Mouse (Mus musculus) embryonic facial prominence, embryonic 14.5 days (tissue): Measurements from ENCODE around the gene Polr2e. TPM values are rescaled to one million over a fixed set of nuclear protein-coding genes. Genes with fewer than 3 reads are reported as not detected.

Source experiments
- ATAC-seq: fragments of 200-750 bp; cut with Nextera tagmentation; 2 replicates; pipeline ENCODE4 v1.8.0; 2017; ENCODE audit warnings: low read depth, moderate number of reproducible peaks, moderate TSS enrichment
- DNase-seq: peaks from one replicate; pipeline ENCODE4 v3.0.0-alpha.2; 2015; ENCODE audit warnings: low spot score
- H3K27ac ChIP-seq: fragments of 300-500 bp; sonication (generic); replicated peaks from 2 replicates; pipeline ENCODE4 v1.5.1; 2014; ENCODE audit warnings: low read depth, mild to moderate bottlenecking, low read length, moderate library complexity
- H3K27me3 ChIP-seq: fragments of 300-500 bp; sonication (generic); replicated peaks from 2 replicates; pipeline ENCODE4 v1.6.1; 2014; ENCODE audit warnings: low read length; ENCODE audit not compliant: control insufficient read depth, insufficient read depth
- H3K36me3 ChIP-seq: fragments of 300-500 bp; sonication (generic); 2 replicates; pipeline ENCODE4 v1.6.1; 2014; ENCODE audit warnings: low read length, mixed read lengths; ENCODE audit not compliant: control insufficient read depth, insufficient read depth
- H3K4me1 ChIP-seq: fragments of 300-500 bp; sonication (generic); 2 replicates; pipeline ENCODE4 v1.6.1; 2014; ENCODE audit warnings: antibody characterized with exemption, low read length; ENCODE audit not compliant: control insufficient read depth, insufficient read depth
- H3K4me2 ChIP-seq: fragments of 300-500 bp; sonication (generic); 2 replicates; pipeline ENCODE4 v1.6.1; 2014; ENCODE audit warnings: low read depth, mild to moderate bottlenecking, low read length, moderate library complexity, mixed read lengths
- H3K4me3 ChIP-seq: fragments of 300-500 bp; sonication (generic); 2 replicates; pipeline ENCODE4 v1.5.1; 2014; ENCODE audit warnings: low read depth, mild to moderate bottlenecking, low read length
- H3K9ac ChIP-seq: fragments of 300-500 bp; sonication (generic); 2 replicates; pipeline ENCODE4 v1.6.1; 2014; ENCODE audit warnings: low read depth, mild to moderate bottlenecking, low read length, moderate library complexity, mixed read lengths
- H3K9me3 ChIP-seq: fragments of 300-500 bp; sonication (generic); 2 replicates; pipeline ENCODE4 v1.6.1; 2016; ENCODE audit warnings: low read length; ENCODE audit not compliant: control insufficient read depth
- WGBS: fragments of 180-500 bp; shearing (Covaris S2); extraction: QIAGEN DNeasy Blood & Tissue Kit; methylation state at CpG from one replicate; pipeline ENCODE4 v1.1.7; 2014; 5-methylcytosine and 5-hydroxymethylcytosine counted together
- polyA plus RNA-seq: library from polyadenylated mRNA; unstranded; fragments of >200 nt; fragmentation: Nextera tagmentation; extraction: Ambion mirVana; gene quantifications from 2 replicates; pipeline ENCODE4 v1.2.1, GENCODE M21; 2014

The Polr2e gene
- polyA plus RNA-seq, 1 experiment from 2014 or later: 207 TPM

- Histone ChIP-seq H3K4me1 (peaks cover 12% of the 10 kb centered on the region), H3K9ac (no peak overlapping the region), H3K27ac (no peak overlapping the region), H3K27me3 (no peaks in the 10 kb centered on the region), H3K4me3 (no peak overlapping the region), H3K9me3 (no peaks in the 10 kb centered on the region), H3K36me3 (peaks cover 16% of the 10 kb centered on the region; the same call in 1 of the 2 replicates), H3K4me2 (no peak overlapping the region)
- ATAC-seq: no peak
- WGBS: 92% methylated on average over 6 of the region's 7 CpGs
- DNase-seq: no peak
Measured at GRCm38 (mm10) chr10:80069251-80069650, 29.7 kb upstream of the Polr2e start.

- Histone ChIP-seq H3K9me3 (no peaks in the 10 kb centered on the region), H3K9ac (peak overlapping the region; percentile 35; the same call in 1 of the 2 replicates), H3K27me3 (no peaks in the 10 kb centered on the region), H3K4me1 (no peaks in the 10 kb centered on the region), H3K36me3 (peaks cover 67% of the 10 kb centered on the region), H3K4me3 (no peak overlapping the region), H3K27ac (no peak overlapping the region), H3K4me2 (no peak overlapping the region)
- 82% methylated on average over 23 of the region's 23 CpGs for WGBS
- ATAC-seq (no peak), DNase-seq (no peak)
Measured at GRCm38 (mm10) chr10:80063877-80064650, 24.5 kb upstream of the Polr2e start.

GRCm38 (mm10) chr10:80063104-80063503 lies 23.5 kb upstream of the Polr2e start:
- DNase-seq: no peak
- ATAC-seq: 0 out of 2 replicates have a peak, but pooled peaks have one; percentile 38
- no peak overlapping the region for H3K4me2 ChIP-seq
- no peaks in the 10 kb centered on the region for H3K9me3 ChIP-seq
- H3K36me3 ChIP-seq: peaks cover 77% of the 10 kb centered on the region
- no peaks in the 10 kb centered on the region for H3K27me3 ChIP-seq
- no peaks in the 10 kb centered on the region for H3K4me1 ChIP-seq
- H3K9ac ChIP-seq: 0 out of 2 replicates have a peak overlapping the region, but pooled peaks have one; percentile 35
- no peak overlapping the region for H3K27ac ChIP-seq
- no peak overlapping the region for H3K4me3 ChIP-seq
- WGBS: 83% methylated on average over 5 of the region's 5 CpGs

- no peaks in the 10 kb centered on the region for H3K27me3 ChIP-seq
- H3K9ac ChIP-seq: peak overlapping the region; percentile 25; the same call in 1 of the 2 replicates
- no peak overlapping the region for H3K4me3 ChIP-seq
- no peak overlapping the region for H3K27ac ChIP-seq
- WGBS: 81% methylated on average over 30 of the region's 30 CpGs
- no peak overlapping the region for H3K4me2 ChIP-seq
- ATAC-seq (no peak), DNase-seq (no peak)
- peaks cover 9% of the 10 kb centered on the region; the same call in 1 of the 2 replicates for H3K4me1 ChIP-seq
- no peaks in the 10 kb centered on the region for H3K9me3 ChIP-seq
- H3K36me3 ChIP-seq: peaks cover 75% of the 10 kb centered on the region
Measured at GRCm38 (mm10) chr10:80057683-80058326, 18.2 kb upstream of the Polr2e start.

- peaks cover 10% of the 10 kb centered on the region; the same call in 1 of the 2 replicates for H3K4me1 ChIP-seq
- WGBS: 93% methylated on average over 25 of the region's 27 CpGs
- DNase-seq: no peak
- ATAC-seq: no peak
- H3K36me3 ChIP-seq: peaks cover 68% of the 10 kb centered on the region
- no peak overlapping the region for H3K4me2 ChIP-seq
- no peaks in the 10 kb centered on the region for H3K27me3 ChIP-seq
- no peak overlapping the region for H3K4me3 ChIP-seq
- H3K9ac ChIP-seq: no peak overlapping the region
- H3K27ac ChIP-seq: no peak overlapping the region
- H3K9me3 ChIP-seq: no peaks in the 10 kb centered on the region
Measured at GRCm38 (mm10) chr10:80056976-80057682, 17.5 kb upstream of the Polr2e start.

GRCm38 (mm10) chr10:80056506-80056905 lies 16.9 kb upstream of the Polr2e start:
- Histone ChIP-seq H3K27ac (no peak overlapping the region), H3K4me2 (no peak overlapping the region), H3K27me3 (no peaks in the 10 kb centered on the region), H3K9me3 (no peaks in the 10 kb centered on the region), H3K4me3 (no peak overlapping the region), H3K9ac (no peak overlapping the region), H3K36me3 (peaks cover 62% of the 10 kb centered on the region), H3K4me1 (peaks cover 10% of the 10 kb centered on the region; the same call in 1 of the 2 replicates)
- WGBS: 88% methylated on average over 4 of the region's 4 CpGs
- DNase-seq: no peak
- ATAC-seq: no peak

GRCm38 (mm10) chr10:80055891-80056290 lies 16.3 kb upstream of the Polr2e start:
- no peak overlapping the region for H3K9ac ChIP-seq
- ATAC-seq (no peak), DNase-seq (no peak)
- no peaks in the 10 kb centered on the region for H3K9me3 ChIP-seq
- WGBS: 82% methylated on average over 7 of the region's 10 CpGs
- H3K27me3 ChIP-seq: no peaks in the 10 kb centered on the region
- H3K4me3 ChIP-seq: no peak overlapping the region
- peaks cover 10% of the 10 kb centered on the region; the same call in 1 of the 2 replicates for H3K4me1 ChIP-seq
- H3K4me2 ChIP-seq: no peak overlapping the region
- no peak overlapping the region for H3K27ac ChIP-seq
- peaks cover 56% of the 10 kb centered on the region for H3K36me3 ChIP-seq

GRCm38 (mm10) chr10:80055364-80055763 lies 15.8 kb upstream of the Polr2e start:
- Histone ChIP-seq H3K4me2 (peak overlapping the region; percentile 86), H3K9ac (peak overlapping the region; percentile 19), H3K4me1 (peaks cover 10% of the 10 kb centered on the region; the same call in 1 of the 2 replicates), H3K36me3 (peaks cover 50% of the 10 kb centered on the region), H3K9me3 (no peaks in the 10 kb centered on the region), H3K4me3 (peak overlapping the region; percentile 93; the same call in 1 of the 2 replicates), H3K27ac (no peak overlapping the region), H3K27me3 (no peaks in the 10 kb centered on the region)
- ATAC-seq (no peak), DNase-seq (no peak)
- 72% methylated on average over 5 of the region's 5 CpGs for WGBS
